Mouse (Mus musculus) liver, embryonic 15.5 days (tissue): ENCODE measurements around the gene Stn1. TPM values are rescaled to one million over a fixed set of nuclear protein-coding genes. Genes with fewer than 3 reads are reported as not detected.

ENCODE experiments used
- ATAC-seq: fragments of 200-750 bp; cut with Nextera tagmentation; 2 replicates; pipeline ENCODE4 v1.8.0; 2017; ENCODE audit warnings: moderate number of reproducible peaks, mild to moderate bottlenecking, moderate library complexity; ENCODE audit not compliant: insufficient read depth
- H3K27ac ChIP-seq: fragments of 300-500 bp; sonication (generic); replicated peaks from 2 replicates; pipeline ENCODE4 v1.5.1; 2015; ENCODE audit warnings: mild to moderate bottlenecking, inconsistent platforms
- H3K27me3 ChIP-seq: fragments of 300-500 bp; sonication (generic); 2 replicates; pipeline ENCODE4 v1.6.1; 2015; ENCODE audit warnings: mild to moderate bottlenecking, inconsistent platforms
- H3K36me3 ChIP-seq: fragments of 300-500 bp; sonication (generic); replicated peaks from 2 replicates; pipeline ENCODE4 v1.6.1; 2015; ENCODE audit warnings: moderate library complexity, mild to moderate bottlenecking, inconsistent platforms
- H3K4me1 ChIP-seq: fragments of 300-500 bp; sonication (generic); replicated peaks from 2 replicates; pipeline ENCODE4 v1.6.1; 2015; ENCODE audit warnings: inconsistent platforms
- H3K4me2 ChIP-seq: fragments of 300-500 bp; sonication (generic); 2 replicates; pipeline ENCODE4 v1.6.1; 2015; ENCODE audit warnings: moderate library complexity, mild to moderate bottlenecking, inconsistent platforms
- H3K4me3 ChIP-seq: fragments of 300-500 bp; sonication (generic); replicated peaks from 2 replicates; pipeline ENCODE4 v1.5.1; 2015; ENCODE audit warnings: mild to moderate bottlenecking, inconsistent platforms
- H3K9ac ChIP-seq: fragments of 300-500 bp; sonication (generic); 2 replicates; pipeline ENCODE4 v1.6.1; 2015; ENCODE audit warnings: moderate library complexity, mild to moderate bottlenecking, inconsistent platforms
- H3K9me3 ChIP-seq: fragments of 300-500 bp; sonication (generic); replicated peaks from 2 replicates; pipeline ENCODE4 v1.6.1; 2016; ENCODE audit warnings: inconsistent platforms
- WGBS: fragments of 180-500 bp; shearing (Covaris S2); methylation state at CpG from one replicate; pipeline ENCODE4 v1.1.7; 2015; ENCODE audit warnings: mixed read lengths; ENCODE audit not compliant: insufficient replicate concordance; 5-methylcytosine and 5-hydroxymethylcytosine counted together
- polyA plus RNA-seq: library from polyadenylated mRNA; unstranded; fragments of >200 nt; fragmentation: Nextera tagmentation; extraction: Ambion mirVana; gene quantifications from 2 replicates; pipeline ENCODE4 v1.2.1, GENCODE M21; 2015

Stn1 gene
- polyA plus RNA-seq, 1 experiment from 2014 or later, result 8.4 TPM

- H3K9ac ChIP-seq, result no peak overlapping the region
- no peaks in the 10 kb centered on the region for H3K27me3 ChIP-seq
- ATAC-seq, result no peak
- H3K4me3 ChIP-seq, result no peak overlapping the region
- WGBS, result 66% methylated on average over 23 of the region's 23 CpGs
- H3K27ac ChIP-seq, result no peak overlapping the region
- 0 out of 2 replicates have a peak, but pooled peaks cover 3% of the 10 kb centered on the region for H3K9me3 ChIP-seq
- H3K4me1 ChIP-seq, result no peaks in the 10 kb centered on the region; the same call in 1 of the 2 replicates
- H3K36me3 ChIP-seq, result no peaks in the 10 kb centered on the region
- no peak overlapping the region for H3K4me2 ChIP-seq
These were observed 44.0 kb downstream of the Stn1 start for GRCm38 (mm10) chr19:47493017-47493997.

- 72% methylated on average over 6 of the region's 6 CpGs for WGBS
- Histone ChIP-seq H3K36me3 (no peaks in the 10 kb centered on the region), H3K4me3 (no peak overlapping the region), H3K4me1 (no peaks in the 10 kb centered on the region), H3K27me3 (no peaks in the 10 kb centered on the region), H3K27ac (no peak overlapping the region), H3K4me2 (no peak overlapping the region), H3K9ac (no peak overlapping the region), H3K9me3 (0 out of 2 replicates have a peak, but pooled peaks cover 3% of the 10 kb centered on the region)
- ATAC-seq, result no peak
These were observed 44.9 kb downstream of the Stn1 start for GRCm38 (mm10) chr19:47492422-47492821.

- Histone ChIP-seq H3K27me3 (no peaks in the 10 kb centered on the region), H3K9ac (no peak overlapping the region), H3K4me2 (no peak overlapping the region), H3K9me3 (0 out of 2 replicates have a peak, but pooled peaks cover 3% of the 10 kb centered on the region), H3K4me1 (no peaks in the 10 kb centered on the region), H3K27ac (no peak overlapping the region), H3K4me3 (no peak overlapping the region), H3K36me3 (no peaks in the 10 kb centered on the region)
- no peak for ATAC-seq
- WGBS, result 66% methylated on average over 2 of the region's 2 CpGs
These were observed 45.5 kb downstream of the Stn1 start for GRCm38 (mm10) chr19:47491853-47492252.

GRCm38 (mm10) chr19:47489233-47489632 lies 48.1 kb downstream of the Stn1 start:
- no peak overlapping the region for H3K9ac ChIP-seq
- 0 out of 2 replicates have a peak, but pooled peaks cover 3% of the 10 kb centered on the region for H3K9me3 ChIP-seq
- H3K36me3 ChIP-seq, result no peaks in the 10 kb centered on the region
- no peak for ATAC-seq
- no peak overlapping the region for H3K4me2 ChIP-seq
- H3K27me3 ChIP-seq, result no peaks in the 10 kb centered on the region
- no peak overlapping the region for H3K27ac ChIP-seq
- H3K4me1 ChIP-seq, result no peaks in the 10 kb centered on the region
- H3K4me3 ChIP-seq, result no peak overlapping the region
- WGBS, result 55% methylated on average over 3 of the region's 3 CpGs

DNA sequence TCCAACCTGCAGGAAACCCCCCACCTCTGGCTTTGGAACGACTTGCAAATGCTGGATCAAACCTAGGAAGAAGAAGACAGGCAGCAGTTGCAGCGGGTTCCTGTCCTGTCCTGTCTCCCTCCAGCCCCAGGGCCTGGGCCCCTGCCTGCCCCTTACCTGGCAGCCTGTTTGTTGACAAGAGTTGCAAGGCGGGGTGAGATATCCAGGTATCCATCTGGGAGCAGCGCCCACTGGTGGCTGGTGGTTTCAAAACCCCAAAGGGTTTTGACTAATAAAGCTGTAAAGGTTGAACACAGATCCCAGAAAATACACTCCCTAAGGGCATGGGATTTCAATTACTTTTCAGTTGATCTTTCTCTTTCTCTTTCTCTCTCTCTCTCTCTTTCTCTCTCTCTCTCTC lies 49.1 kb downstream of the Stn1 start:
- WGBS, result 39% methylated on average over 4 of the region's 4 CpGs

DNA sequence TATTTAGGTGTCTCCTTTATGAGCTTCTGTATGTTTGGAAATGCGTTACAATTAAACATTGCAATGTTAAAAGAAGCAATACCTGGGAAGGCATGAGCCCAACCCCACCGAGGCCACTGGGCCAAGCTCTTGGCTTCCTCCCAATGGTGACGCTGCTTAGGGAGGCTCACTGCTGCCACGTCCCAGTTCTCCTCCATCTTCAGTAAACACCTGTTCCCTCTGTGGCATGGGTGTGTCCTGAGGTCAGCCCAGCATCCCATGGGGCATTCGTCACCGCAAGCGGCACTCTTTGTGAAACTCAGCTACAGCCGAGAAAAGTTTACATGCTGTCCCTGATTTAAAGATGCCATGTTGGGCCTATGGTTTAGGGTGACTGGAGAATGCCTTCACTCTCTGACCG lies 49.7 kb downstream of the Stn1 start:
- no peaks in the 10 kb centered on the region for H3K4me1 ChIP-seq
- H3K27me3 ChIP-seq, result no peaks in the 10 kb centered on the region

More for the DNA sequence above, 49.1 kb downstream of the Stn1 start:
- no peak overlapping the region for H3K4me3 ChIP-seq
- H3K36me3 ChIP-seq, result no peaks in the 10 kb centered on the region
- no peaks in the 10 kb centered on the region for H3K4me1 ChIP-seq
- H3K4me2 ChIP-seq, result no peak overlapping the region
- H3K27ac ChIP-seq, result no peak overlapping the region
- H3K9ac ChIP-seq, result no peak overlapping the region
- H3K9me3 ChIP-seq, result 0 out of 2 replicates have a peak, but pooled peaks cover 3% of the 10 kb centered on the region
- ATAC-seq, result no peak
- H3K27me3 ChIP-seq, result no peaks in the 10 kb centered on the region

GRCm38 (mm10) chr19:47485997-47486566 lies 51.2 kb downstream of the Stn1 start:
- Histone ChIP-seq H3K36me3 (no peaks in the 10 kb centered on the region), H3K27ac (no peak overlapping the region), H3K9ac (no peak overlapping the region), H3K27me3 (no peaks in the 10 kb centered on the region), H3K9me3 (0 out of 2 replicates have a peak, but pooled peaks cover 3% of the 10 kb centered on the region), H3K4me1 (no peaks in the 10 kb centered on the region), H3K4me2 (no peak overlapping the region), H3K4me3 (no peak overlapping the region)
- no peak for ATAC-seq
- WGBS, result 23% methylated on average over 9 of the region's 9 CpGs

More for the DNA sequence above, 49.7 kb downstream of the Stn1 start:
- no peak overlapping the region for H3K4me2 ChIP-seq
- ATAC-seq, result no peak
- H3K9ac ChIP-seq, result no peak overlapping the region
- no peak overlapping the region for H3K4me3 ChIP-seq
- no peaks in the 10 kb centered on the region for H3K36me3 ChIP-seq
- H3K9me3 ChIP-seq, result 0 out of 2 replicates have a peak, but pooled peaks cover 3% of the 10 kb centered on the region
- no peak overlapping the region for H3K27ac ChIP-seq
- 75% methylated on average over 9 of the region's 9 CpGs for WGBS

DNA sequence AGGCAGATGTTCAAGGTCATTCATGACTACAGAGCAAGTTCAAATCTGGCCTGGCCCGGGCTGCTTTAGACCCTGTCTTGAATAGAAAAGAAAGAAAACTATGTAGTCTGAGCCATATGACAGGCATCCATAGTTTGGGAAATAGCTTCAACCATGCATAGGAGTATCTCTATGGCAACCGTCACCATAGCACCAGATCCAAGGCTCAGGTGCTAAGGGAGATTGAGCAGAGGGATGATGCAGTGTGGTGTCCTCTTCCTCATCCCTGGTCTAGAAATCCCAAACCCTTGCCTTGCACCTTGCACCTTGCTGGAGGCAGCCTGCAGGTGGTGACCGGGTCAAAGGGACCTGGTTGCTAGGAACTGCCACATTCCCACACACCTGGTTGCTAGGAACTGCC lies 53.2 kb downstream of the Stn1 start:
- Histone ChIP-seq H3K27ac (no peak overlapping the region), H3K4me2 (no peak overlapping the region), H3K9ac (no peak overlapping the region), H3K36me3 (no peaks in the 10 kb centered on the region), H3K4me1 (no peaks in the 10 kb centered on the region), H3K27me3 (no peaks in the 10 kb centered on the region), H3K9me3 (0 out of 2 replicates have a peak, but pooled peaks cover under 1% of the 10 kb centered on the region), H3K4me3 (no peak overlapping the region)
- no peak for ATAC-seq
- WGBS, result 60% methylated on average over 3 of the region's 3 CpGs

GRCm38 (mm10) chr19:47483346-47483745 lies 54.0 kb downstream of the Stn1 start:
- Histone ChIP-seq H3K9me3 (no peaks in the 10 kb centered on the region), H3K4me3 (no peak overlapping the region), H3K36me3 (no peaks in the 10 kb centered on the region), H3K27ac (no peak overlapping the region), H3K4me2 (no peak overlapping the region), H3K4me1 (no peaks in the 10 kb centered on the region), H3K9ac (no peak overlapping the region), H3K27me3 (no peaks in the 10 kb centered on the region)
- 48% methylated on average over 3 of the region's 3 CpGs for WGBS
- no peak for ATAC-seq

- no peaks in the 10 kb centered on the region for H3K9me3 ChIP-seq
- no peak for ATAC-seq
- no peak overlapping the region for H3K4me2 ChIP-seq
- no peak overlapping the region for H3K9ac ChIP-seq
- H3K4me1 ChIP-seq, result peaks cover 25% of the 10 kb centered on the region
- WGBS, result 71% methylated on average over 3 of the region's 3 CpGs
- H3K4me3 ChIP-seq, result no peak overlapping the region
- H3K27ac ChIP-seq, result no peak overlapping the region
- no peaks in the 10 kb centered on the region for H3K36me3 ChIP-seq
- no peaks in the 10 kb centered on the region for H3K27me3 ChIP-seq
These were observed 63.9 kb downstream of the Stn1 start for GRCm38 (mm10) chr19:47473453-47473852.

DNA sequence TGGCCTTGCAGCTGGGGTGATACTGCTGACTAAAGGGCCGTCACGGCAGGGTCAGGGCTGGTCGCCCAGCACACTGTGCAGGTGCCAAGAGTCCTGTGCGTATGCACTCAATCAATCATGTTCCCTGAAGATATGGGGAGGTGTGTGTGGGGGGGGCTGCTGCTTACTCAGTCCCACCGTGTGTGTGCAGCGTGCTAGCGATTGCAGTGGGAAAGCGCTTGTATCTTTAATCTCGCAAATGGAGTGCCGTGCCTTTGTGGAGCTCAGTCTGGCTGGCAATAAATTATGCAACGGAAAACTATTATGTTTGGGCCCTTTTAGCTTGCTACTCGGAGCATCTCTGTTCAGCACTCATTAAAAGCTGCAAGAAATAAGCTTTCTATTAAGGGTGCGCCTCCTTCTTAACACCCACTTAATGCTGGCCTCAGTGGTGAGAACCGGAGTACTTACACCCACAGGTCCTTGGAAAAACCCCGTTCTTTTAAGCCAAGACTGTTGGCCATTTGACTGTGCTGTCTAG lies 64.4 kb downstream of the Stn1 start:
- Histone ChIP-seq H3K4me2 (no peak overlapping the region), H3K9me3 (no peaks in the 10 kb centered on the region), H3K27me3 (no peaks in the 10 kb centered on the region), H3K27ac (no peak overlapping the region), H3K4me3 (no peak overlapping the region), H3K4me1 (peaks cover 29% of the 10 kb centered on the region), H3K9ac (no peak overlapping the region), H3K36me3 (no peaks in the 10 kb centered on the region)
- 66% methylated on average over 15 of the region's 15 CpGs for WGBS
- no peak for ATAC-seq
